Mouse (Mus musculus): ENCODE results near the gene Filip1l.

Gene Filip1l

GRCm38 (mm10) chr16:57536511-57536910 is 183.6 kb downstream of the Filip1l start:
- no peak for DNase-seq

DNA sequence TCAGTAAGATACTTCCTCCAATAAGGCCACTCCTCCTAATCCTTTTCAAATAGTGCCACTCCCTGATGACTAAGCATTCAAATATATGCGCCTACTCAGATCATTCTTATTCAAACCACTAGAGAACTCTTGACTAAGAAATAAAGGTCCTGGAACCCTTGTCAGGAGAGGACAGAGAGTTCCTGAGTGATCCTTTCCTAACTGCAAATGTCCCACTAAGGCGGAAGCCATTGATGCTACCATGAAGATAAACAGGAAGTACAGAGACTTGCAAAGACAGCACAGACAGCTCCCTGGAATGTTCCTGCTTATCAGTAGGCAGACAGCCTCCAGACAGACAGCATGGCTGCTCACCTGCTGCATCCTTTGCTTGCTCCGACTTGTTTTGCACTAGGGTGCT is 190.3 kb downstream of the Filip1l start:
- DNase-seq = no peak

GRCm38 (mm10) chr16:57544441-57544840 is 191.5 kb downstream of the Filip1l start:
- no peak for DNase-seq

DNA sequence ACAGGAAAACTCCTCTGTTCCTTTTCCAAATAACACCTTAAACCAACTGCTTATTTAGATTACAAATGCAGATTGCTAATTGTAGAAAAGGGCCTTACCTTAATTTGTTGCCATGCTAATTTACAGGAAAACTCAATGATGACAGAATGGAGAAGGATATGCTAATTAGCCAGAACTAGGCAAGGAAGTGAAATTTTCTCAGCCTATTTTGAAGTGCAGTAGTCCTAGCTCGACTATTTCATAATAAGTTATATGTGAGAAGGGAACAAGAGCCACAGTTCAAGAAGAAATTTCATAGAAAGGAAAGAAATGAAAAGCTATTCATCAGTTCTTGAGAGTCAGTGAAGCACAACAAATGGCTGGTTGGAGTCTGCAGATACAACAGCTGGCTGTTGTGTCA is 193.5 kb downstream of the Filip1l start:
- no peak for DNase-seq

GRCm38 (mm10) chr16:57548608-57549007 is 195.7 kb downstream of the Filip1l start:
- no peak for DNase-seq

DNA sequence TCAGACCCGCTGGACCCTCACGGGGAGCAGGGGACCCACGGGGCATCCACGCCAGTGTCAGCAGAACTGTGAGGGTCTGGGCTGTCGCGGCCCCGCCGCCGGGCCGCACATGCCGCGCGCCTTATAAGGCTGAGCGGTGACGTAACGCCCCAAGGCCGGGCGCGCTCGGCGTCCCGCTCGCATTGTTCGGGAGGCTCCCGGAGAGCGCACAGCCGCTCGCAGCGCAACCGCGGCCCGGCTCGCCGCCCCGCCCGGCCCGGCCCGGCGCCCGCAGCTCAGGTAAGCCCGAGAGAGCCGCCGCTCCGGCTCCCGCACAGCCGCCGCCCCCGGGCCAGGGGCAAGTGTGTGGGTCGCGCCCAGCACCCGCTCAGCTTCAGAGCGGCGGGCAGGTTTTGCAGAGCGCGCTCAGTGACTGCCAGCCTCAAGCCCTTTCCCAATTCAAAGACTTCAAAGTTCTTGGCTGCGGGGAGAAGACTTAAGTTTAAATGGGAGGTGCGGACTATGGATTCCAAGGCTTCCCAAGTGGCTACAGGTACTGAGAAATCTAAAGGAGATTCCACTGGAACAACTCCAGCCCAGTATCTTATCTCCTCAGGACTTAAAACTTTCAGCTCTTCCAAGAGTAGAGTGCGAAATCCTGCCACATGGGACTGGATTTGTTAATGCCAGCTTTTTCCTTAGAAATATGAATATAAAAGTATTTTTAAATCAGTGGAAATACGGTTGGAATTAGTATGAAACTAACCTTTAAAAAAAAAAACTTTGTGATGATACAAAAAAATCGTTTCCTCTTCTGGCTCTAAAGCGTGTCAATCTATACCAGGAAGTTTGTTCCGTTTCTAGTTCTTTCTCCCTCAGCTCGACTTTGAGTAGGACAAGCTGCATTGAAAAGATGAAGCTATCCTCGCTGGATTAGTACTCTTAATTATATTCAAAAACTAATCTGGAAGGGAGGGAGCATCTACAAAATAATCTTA is 196.5 kb downstream of the Filip1l start:
- DNase-seq = peak; percentile 53

- DNase-seq = no peak
Observed at GRCm38 (mm10) chr16:57550088-57550487, 197.2 kb downstream of the Filip1l start.

DNA sequence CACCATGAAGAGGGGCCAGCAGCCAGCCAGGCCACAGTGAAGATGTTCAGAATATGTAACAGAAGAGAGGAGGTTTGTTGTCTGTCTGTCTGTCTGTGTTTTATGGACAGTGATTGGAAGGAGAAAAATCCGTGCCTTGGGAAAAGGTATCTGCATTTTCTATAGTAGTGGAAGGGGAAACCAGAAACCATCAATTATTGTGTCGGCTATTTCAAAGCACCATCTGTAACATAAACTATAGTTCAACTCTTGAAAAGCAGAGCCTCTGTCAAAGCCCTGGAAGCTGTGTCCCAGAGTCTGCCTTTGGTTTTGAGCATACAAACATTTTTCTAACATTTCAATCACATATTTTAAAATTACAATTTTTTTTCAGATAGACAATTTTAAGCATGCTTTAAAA is 197.9 kb downstream of the Filip1l start:
- no peak for DNase-seq

DNA sequence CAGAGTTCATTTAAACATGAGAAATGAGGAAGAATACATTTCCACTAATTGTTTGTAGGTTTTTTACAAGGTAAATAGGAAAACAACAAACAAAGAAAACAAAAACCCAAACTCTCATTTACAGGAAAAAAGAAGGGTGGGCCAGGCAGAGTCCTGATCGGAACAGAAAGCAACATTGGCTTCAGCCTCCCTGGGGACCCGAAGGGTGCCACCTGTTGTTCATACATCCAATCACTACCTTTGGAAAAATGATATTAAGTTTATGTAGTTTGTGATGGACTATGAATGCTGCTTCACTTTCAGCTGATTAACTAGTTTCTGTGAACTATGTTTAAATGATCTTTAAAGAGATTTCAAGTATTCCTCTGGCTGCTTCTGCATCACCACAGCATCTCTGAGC is 198.7 kb downstream of the Filip1l start:
- no peak for DNase-seq

GRCm38 (mm10) chr16:57552709-57553108 is 199.8 kb downstream of the Filip1l start:
- DNase-seq = no peak

DNA sequence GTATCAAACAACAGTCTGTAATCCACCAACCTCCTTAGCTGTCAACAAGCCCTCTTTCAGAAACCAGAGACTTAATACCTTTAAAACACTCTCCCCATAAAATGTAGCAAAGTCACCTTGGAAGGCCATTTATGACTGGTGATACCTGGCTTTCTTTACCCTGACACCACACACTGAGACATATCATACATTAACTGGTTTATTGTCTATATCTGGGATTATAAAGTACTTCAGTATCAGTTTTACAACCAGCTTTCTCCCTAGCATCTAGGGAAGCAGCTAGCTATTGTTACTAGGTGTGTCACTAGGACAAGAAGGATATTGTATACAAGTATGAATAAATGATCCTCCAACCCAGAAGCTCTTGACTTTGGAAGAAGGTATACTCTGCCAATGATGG is 200.3 kb downstream of the Filip1l start:
- no peak for DNase-seq

DNA sequence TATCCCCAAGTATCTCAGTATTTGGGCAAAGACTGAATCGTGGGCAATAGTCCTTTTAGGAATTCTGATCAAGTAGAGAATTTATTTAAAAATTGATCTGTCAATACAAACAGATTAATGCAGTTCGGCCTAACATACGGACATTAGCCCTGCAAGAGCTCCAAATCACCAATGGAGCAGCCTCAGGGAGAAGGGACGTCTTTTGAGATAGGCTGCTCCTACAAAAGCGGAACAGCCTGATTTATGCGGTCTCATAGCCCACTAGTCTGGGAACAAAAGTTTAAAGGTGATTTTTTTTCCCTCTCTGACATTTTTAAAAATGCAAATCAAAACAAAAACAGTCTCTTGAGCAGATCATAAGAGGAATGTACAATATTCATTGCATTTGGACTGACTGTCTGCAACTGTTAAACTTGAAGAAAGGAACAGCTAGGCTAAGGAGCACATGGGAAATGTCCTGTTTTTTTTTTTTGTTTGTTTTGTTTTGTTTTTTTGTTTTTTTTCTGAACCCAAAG is 202.1 kb downstream of the Filip1l start:
- no peak for DNase-seq

- no peak for DNase-seq
Observed at GRCm38 (mm10) chr16:57555667-57556066, 202.8 kb downstream of the Filip1l start.

GRCm38 (mm10) chr16:57556244-57556643 is 203.4 kb downstream of the Filip1l start:
- DNase-seq = no peak

DNA sequence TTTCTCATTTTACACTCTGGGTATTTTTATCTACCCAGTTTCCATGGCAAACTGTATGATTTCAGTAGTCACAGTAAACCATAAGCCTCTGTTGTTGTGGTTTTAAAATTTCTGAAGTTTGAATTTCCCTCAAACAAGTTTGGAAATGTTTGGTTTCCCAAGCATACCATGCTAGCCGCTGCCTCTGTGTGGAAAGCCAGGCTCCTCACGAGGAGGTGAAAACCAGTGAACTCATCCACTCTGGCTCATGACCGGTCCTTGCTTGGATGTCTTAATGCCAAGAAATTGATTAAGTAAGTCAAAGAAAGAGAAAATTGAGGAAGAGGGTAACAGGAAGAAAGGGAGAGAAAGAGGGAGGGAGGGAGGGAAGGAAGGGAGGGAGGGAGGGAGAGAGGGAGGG is 205.4 kb downstream of the Filip1l start:
- DNase-seq = no peak

- no peak for DNase-seq
Observed at GRCm38 (mm10) chr16:57560185-57560584, 207.3 kb downstream of the Filip1l start.

- DNase-seq = no peak
Observed at GRCm38 (mm10) chr16:57563453-57563852, 210.6 kb downstream of the Filip1l start.

- DNase-seq = no peak
Observed at GRCm38 (mm10) chr16:57564807-57565206, 211.9 kb downstream of the Filip1l start.

- no peak for DNase-seq
Observed at GRCm38 (mm10) chr16:57566215-57566614, 213.3 kb downstream of the Filip1l start.

GRCm38 (mm10) chr16:57568648-57569404 is 215.9 kb downstream of the Filip1l start:
- no peak for DNase-seq

DNA sequence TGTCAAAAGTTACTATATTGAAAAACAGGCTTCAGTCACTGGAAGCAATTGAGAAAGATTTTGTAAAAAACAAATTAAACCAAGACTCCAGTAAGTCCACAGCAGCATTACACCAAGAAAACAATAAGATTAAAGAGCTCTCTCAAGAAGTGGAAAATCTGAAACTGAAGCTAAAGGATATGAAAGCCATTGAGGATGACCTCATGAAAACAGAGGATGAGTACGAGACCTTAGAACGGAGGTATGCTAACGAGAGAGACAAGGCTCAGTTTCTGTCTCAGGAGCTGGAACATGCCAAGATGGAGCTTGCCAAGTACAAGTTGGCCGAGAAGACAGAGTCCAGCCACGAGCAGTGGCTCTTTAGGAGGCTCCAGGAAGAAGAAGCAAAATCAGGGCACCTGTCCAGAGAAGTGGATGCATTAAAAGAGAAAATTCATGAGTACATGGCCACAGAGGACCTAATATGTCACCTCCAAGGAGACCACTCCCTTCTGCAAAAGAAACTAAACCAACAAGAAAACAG is 218.0 kb downstream of the Filip1l start:
- no peak for DNase-seq

DNA sequence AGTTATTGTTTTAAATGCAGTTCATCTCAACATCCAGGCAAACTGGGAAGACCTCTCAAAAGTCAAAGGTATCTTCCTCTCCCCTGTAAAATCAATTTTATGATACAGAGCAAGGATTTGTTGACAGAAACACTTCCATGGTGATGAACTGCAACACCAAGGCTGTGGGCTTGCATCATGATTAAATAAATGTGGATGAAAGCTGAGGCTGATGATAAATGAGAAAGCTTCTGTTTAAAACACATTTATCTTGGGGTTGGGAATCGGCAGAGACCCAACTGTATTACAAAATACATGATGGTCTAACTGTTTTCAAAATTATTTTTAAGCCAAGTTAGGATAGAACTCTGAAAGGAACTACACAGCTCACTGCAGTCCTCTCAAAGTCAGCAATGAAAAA is 220.9 kb downstream of the Filip1l start:
- DNase-seq = no peak

DNA sequence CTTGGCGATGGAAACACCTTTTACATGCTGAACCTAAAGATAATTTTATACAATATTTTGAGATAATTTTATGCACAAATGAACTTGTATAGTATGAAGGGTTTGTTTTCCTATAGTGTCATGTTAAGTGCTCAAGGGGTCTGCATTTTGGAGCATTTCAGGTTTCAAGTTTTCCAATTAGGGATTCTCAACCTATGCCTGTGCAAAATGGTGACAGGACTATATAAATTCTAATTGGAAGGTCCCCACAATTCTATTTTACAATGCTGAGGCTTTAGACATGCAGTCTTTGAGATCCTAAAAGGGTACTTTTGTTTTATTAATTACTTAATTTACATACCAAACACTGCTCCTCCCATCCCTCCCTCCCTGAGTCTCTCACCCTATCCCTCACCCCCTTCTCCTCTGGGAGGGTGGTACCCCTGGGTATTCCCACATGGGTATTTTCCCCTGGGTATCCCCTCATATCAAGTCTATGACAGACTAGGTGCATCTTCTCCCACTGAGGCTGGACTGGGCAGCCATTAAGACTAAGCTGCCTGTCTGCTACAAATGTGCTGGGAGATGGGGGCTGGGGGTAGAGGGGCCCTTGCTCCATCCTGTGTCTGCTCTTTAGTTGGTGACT is 223.0 kb downstream of the Filip1l start:
- no peak for DNase-seq

All from right cerebral cortex, postnatal 14 days (tissue).